Mouse (Mus musculus) liver, embryonic 11.5 days (tissue): Measurements from ENCODE around the gene Pgap3. TPM values are rescaled to one million over a fixed set of nuclear protein-coding genes. Genes with fewer than 3 reads are reported as not detected.
"Not testable (repeated sequence)": the region's sequence is repeated elsewhere in the genome, so short reads cannot be mapped to it uniquely, and the experiment has no call there.

Source experiments
- ATAC-seq: fragments of 200-750 bp; cut with Nextera tagmentation; replicated peaks from 2 replicates; pipeline ENCODE4 v1.8.0; 2017; ENCODE audit warnings: moderate number of reproducible peaks, mild to moderate bottlenecking, moderate TSS enrichment, moderate library complexity; ENCODE audit not compliant: low FRiP score
- DNase-seq: peaks from one replicate; pipeline ENCODE4 v3.0.0-alpha.2; 2017; ENCODE audit warnings: low spot score
- H3K27ac ChIP-seq: fragments of 300-500 bp; sonication (generic); 2 replicates; pipeline ENCODE4 v1.5.1; 2014; ENCODE audit warnings: mild to moderate bottlenecking, low read depth, low read length, control low read depth
- H3K27me3 ChIP-seq: fragments of 300-500 bp; sonication (generic); replicated peaks from 2 replicates; pipeline ENCODE4 v1.6.1; 2014; ENCODE audit warnings: low read length, mixed read lengths; ENCODE audit not compliant: control insufficient read depth, insufficient read depth
- H3K36me3 ChIP-seq: fragments of 300-500 bp; sonication (generic); 2 replicates; pipeline ENCODE4 v1.6.1; 2014; ENCODE audit warnings: mild to moderate bottlenecking, low read length, moderate library complexity, mixed read lengths; ENCODE audit not compliant: control insufficient read depth, insufficient read depth
- H3K4me1 ChIP-seq: fragments of 300-500 bp; sonication (generic); replicated peaks from 2 replicates; pipeline ENCODE4 v1.6.1; 2014; ENCODE audit warnings: low read length, mixed read lengths; ENCODE audit not compliant: control insufficient read depth, insufficient read depth
- H3K4me2 ChIP-seq: fragments of 300-500 bp; sonication (generic); 2 replicates; pipeline ENCODE4 v1.6.1; 2014; ENCODE audit warnings: mild to moderate bottlenecking, control low read depth, moderate library complexity
- H3K4me3 ChIP-seq: fragments of 300-500 bp; sonication (generic); 2 replicates; pipeline ENCODE4 v1.5.1; 2014; ENCODE audit warnings: low read depth, low read length, control low read depth
- H3K9ac ChIP-seq: fragments of 300-500 bp; sonication (generic); 2 replicates; pipeline ENCODE4 v1.6.1; 2014; ENCODE audit warnings: low read depth, low read length, control low read depth
- H3K9me3 ChIP-seq: fragments of 300-500 bp; sonication (generic); 2 replicates; pipeline ENCODE4 v1.6.1; 2016; ENCODE audit warnings: low read length, inconsistent platforms, mixed read lengths; ENCODE audit not compliant: control insufficient read depth
- WGBS: fragments of 180-500 bp; shearing (Covaris S2); extraction: QIAGEN DNeasy Blood & Tissue Kit; methylation state at CpG from one replicate; pipeline ENCODE4 v1.1.7; 2014; 5-methylcytosine and 5-hydroxymethylcytosine counted together
- polyA plus RNA-seq: library from polyadenylated mRNA; unstranded; fragments of >200 nt; fragmentation: Nextera tagmentation; extraction: Ambion mirVana; gene quantifications from 2 replicates; pipeline ENCODE4 v1.2.1, GENCODE M21; 2014

Pgap3 gene
- polyA plus RNA-seq, 1 experiment from 2014 or later, result 6.4 TPM

GRCm38 (mm10) chr11:98382405-98382804 lies 17.9 kb downstream of the Pgap3 start:
- not testable (repeated sequence) for DNase-seq, H3K27ac ChIP-seq, H3K36me3 ChIP-seq, H3K4me3 ChIP-seq, H3K4me2 ChIP-seq, H3K4me1 ChIP-seq, H3K9ac ChIP-seq, ATAC-seq, H3K9me3 ChIP-seq
- WGBS, result 25% methylated on average over 2 of the region's 2 CpGs
- H3K27me3 ChIP-seq, result peaks cover 42% of the 10 kb centered on the region

GRCm38 (mm10) chr11:98381651-98382050 lies 18.6 kb downstream of the Pgap3 start:
- ATAC-seq, result no peak
- Histone ChIP-seq H3K27ac (no peak overlapping the region), H3K9ac (no peak overlapping the region), H3K4me2 (no peak overlapping the region), H3K4me3 (no peak overlapping the region), H3K27me3 (peaks cover 35% of the 10 kb centered on the region), H3K9me3 (no peaks in the 10 kb centered on the region), H3K4me1 (no peaks in the 10 kb centered on the region; the same call in 1 of the 2 replicates), H3K36me3 (peaks cover 9% of the 10 kb centered on the region)
- WGBS, result 90% methylated on average over 2 of the region's 2 CpGs
- DNase-seq, result no peak

- no peaks in the 10 kb centered on the region for H3K9me3 ChIP-seq
- H3K27me3 ChIP-seq, result peaks cover 19% of the 10 kb centered on the region
- 85% methylated on average over 6 of the region's 6 CpGs for WGBS
- no peak overlapping the region for H3K4me2 ChIP-seq
- H3K9ac ChIP-seq, result no peak overlapping the region
- DNase-seq, result no peak
- H3K27ac ChIP-seq, result no peak overlapping the region
- H3K4me3 ChIP-seq, result no peak overlapping the region
- peaks cover 18% of the 10 kb centered on the region for H3K36me3 ChIP-seq
- H3K4me1 ChIP-seq, result no peaks in the 10 kb centered on the region
- ATAC-seq, result no peak
Observed at GRCm38 (mm10) chr11:98380106-98380505, 20.2 kb downstream of the Pgap3 start.

GRCm38 (mm10) chr11:98379379-98379778 lies 20.9 kb downstream of the Pgap3 start:
- no peak overlapping the region for H3K9ac ChIP-seq
- DNase-seq, result no peak
- no peak overlapping the region for H3K27ac ChIP-seq
- H3K36me3 ChIP-seq, result peaks cover 21% of the 10 kb centered on the region
- WGBS, result 79% methylated on average over 7 of the region's 7 CpGs
- ATAC-seq, result no peak
- H3K9me3 ChIP-seq, result no peaks in the 10 kb centered on the region
- H3K27me3 ChIP-seq, result peaks cover 12% of the 10 kb centered on the region
- no peak overlapping the region for H3K4me3 ChIP-seq
- H3K4me2 ChIP-seq, result no peak overlapping the region
- H3K4me1 ChIP-seq, result no peaks in the 10 kb centered on the region

GRCm38 (mm10) chr11:98377787-98378186 lies 22.5 kb downstream of the Pgap3 start:
- no peaks in the 10 kb centered on the region for H3K27me3 ChIP-seq
- no peaks in the 10 kb centered on the region for H3K9me3 ChIP-seq
- H3K4me1 ChIP-seq, result no peaks in the 10 kb centered on the region
- ATAC-seq (no peak), DNase-seq (no peak)
- no peak overlapping the region for H3K9ac ChIP-seq
- peaks cover 23% of the 10 kb centered on the region for H3K36me3 ChIP-seq
- no peak overlapping the region for H3K4me3 ChIP-seq
- H3K27ac ChIP-seq, result no peak overlapping the region
- WGBS, result 86% methylated on average over 11 of the region's 11 CpGs
- H3K4me2 ChIP-seq, result no peak overlapping the region

- peaks cover 23% of the 10 kb centered on the region for H3K36me3 ChIP-seq
- H3K4me2 ChIP-seq, result no peak overlapping the region
- 79% methylated on average over 5 of the region's 5 CpGs for WGBS
- H3K4me1 ChIP-seq, result no peaks in the 10 kb centered on the region; the same call in 1 of the 2 replicates
- H3K9me3 ChIP-seq, result no peaks in the 10 kb centered on the region
- H3K27ac ChIP-seq, result no peak overlapping the region
- no peak overlapping the region for H3K4me3 ChIP-seq
- no peaks in the 10 kb centered on the region for H3K27me3 ChIP-seq
- no peak overlapping the region for H3K9ac ChIP-seq
- ATAC-seq, result no peak
- DNase-seq, result no peak
Observed at GRCm38 (mm10) chr11:98376756-98377155, 23.5 kb downstream of the Pgap3 start.

GRCm38 (mm10) chr11:98374266-98374665 lies 26.0 kb downstream of the Pgap3 start:
- 88% methylated on average over 8 of the region's 8 CpGs for WGBS
- Histone ChIP-seq H3K9ac (no peak overlapping the region), H3K27me3 (no peaks in the 10 kb centered on the region), H3K4me1 (peaks cover 2% of the 10 kb centered on the region; the same call in 1 of the 2 replicates), H3K36me3 (peaks cover 21% of the 10 kb centered on the region), H3K4me3 (no peak overlapping the region), H3K9me3 (no peaks in the 10 kb centered on the region), H3K27ac (no peak overlapping the region), H3K4me2 (no peak overlapping the region)
- no peak for ATAC-seq
- no peak for DNase-seq

GRCm38 (mm10) chr11:98373244-98373643 lies 27.0 kb downstream of the Pgap3 start:
- 85% methylated on average over 6 of the region's 6 CpGs for WGBS
- DNase-seq, result no peak
- H3K36me3 ChIP-seq, result peaks cover 18% of the 10 kb centered on the region
- H3K9ac ChIP-seq, result no peak overlapping the region
- no peak for ATAC-seq
- no peaks in the 10 kb centered on the region for H3K27me3 ChIP-seq
- no peak overlapping the region for H3K27ac ChIP-seq
- H3K4me2 ChIP-seq, result no peak overlapping the region
- H3K9me3 ChIP-seq, result no peaks in the 10 kb centered on the region
- peaks cover 2% of the 10 kb centered on the region; the same call in 1 of the 2 replicates for H3K4me1 ChIP-seq
- H3K4me3 ChIP-seq, result no peak overlapping the region

- no peak overlapping the region for H3K4me3 ChIP-seq
- 0 out of 2 replicates have a peak, but pooled peaks cover 16% of the 10 kb centered on the region for H3K36me3 ChIP-seq
- H3K9me3 ChIP-seq, result no peaks in the 10 kb centered on the region
- 0% methylated on average over 2 of the region's 2 CpGs for WGBS
- no peak for DNase-seq
- peaks cover 2% of the 10 kb centered on the region; the same call in 1 of the 2 replicates for H3K4me1 ChIP-seq
- H3K4me2 ChIP-seq, result no peak overlapping the region
- H3K9ac ChIP-seq, result no peak overlapping the region
- ATAC-seq, result no peak
- H3K27me3 ChIP-seq, result no peaks in the 10 kb centered on the region
- no peak overlapping the region for H3K27ac ChIP-seq
Observed at GRCm38 (mm10) chr11:98372406-98372805, 27.9 kb downstream of the Pgap3 start.
